Mouse (Mus musculus): Measurements from ENCODE around the gene Hist2h4. TPM values are rescaled to one million over a fixed set of nuclear protein-coding genes. Genes with fewer than 3 reads are reported as not detected.
A peak's percentile ranks its signal among the peaks of the same experiment; 100 is the strongest.

Gene Hist2h4
- polyA plus RNA-seq, 1 experiment from 2014 or later = 26.5 TPM

- Histone ChIP-seq H3K9ac (replicated peaks) (peak within 1 kb of the TSS; percentile 75), H3K9me3 (no peaks in the 10 kb centered on the region), H3K27ac (peak within 1 kb of the TSS; percentile 98), H3K36me3 (no peaks in the 10 kb centered on the region), H3K27me3 (no peaks in the 10 kb centered on the region), H3K4me1 (replicated peaks) (peaks cover 22% of the 10 kb centered on the region), H3K4me2 (peak within 1 kb of the TSS; percentile 77), H3K4me3 (replicated peaks) (peak within 1 kb of the TSS; percentile 53)
- WGBS = 24% methylated on average over 30 of the region's 30 CpGs
- peak; percentile 60 for ATAC-seq (ENCODE audit: insufficient number of reproducible peaks, insufficient read depth, low FRiP score, low TSS enrichment, low read depth)
Measured at GRCm38 (mm10) chr3:96268051-96268775, 5.1 kb upstream of the Hist2h4 start, which contains the start of gene Hist2h3b. Hist2h3b (plus strand) TSS chr3:96268654.

DNA sequence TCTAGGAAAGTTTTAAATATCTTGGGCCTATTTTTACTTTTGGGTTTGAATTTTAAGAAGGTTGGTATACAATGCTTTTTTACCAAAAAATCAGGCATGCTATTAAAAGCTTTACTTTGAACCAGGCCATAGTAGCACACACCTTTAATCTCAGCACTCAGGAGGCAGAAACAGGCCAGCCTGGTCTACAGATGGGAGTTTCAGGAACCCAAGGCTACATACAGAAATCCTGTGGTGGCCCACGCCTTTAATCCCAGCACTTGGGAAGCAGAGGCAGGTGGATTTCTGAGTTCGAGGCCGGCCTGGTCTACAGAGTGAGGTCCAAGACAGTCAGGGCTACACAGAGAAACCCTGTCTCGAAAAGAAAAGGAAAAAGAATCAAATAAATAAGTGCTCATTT, 4.4 kb upstream of the Hist2h4 start:
- Histone ChIP-seq H3K4me3 (replicated peaks) (no peak overlapping the region), H3K4me2 (peak overlapping the region; percentile 51; the same call in 1 of the 2 replicates), H3K36me3 (no peaks in the 10 kb centered on the region), H3K9me3 (no peaks in the 10 kb centered on the region), H3K27me3 (no peaks in the 10 kb centered on the region), H3K27ac (peak overlapping the region; percentile 95), H3K9ac (replicated peaks) (no peak overlapping the region), H3K4me1 (replicated peaks) (peaks cover 23% of the 10 kb centered on the region)
- ATAC-seq (ENCODE audit: insufficient number of reproducible peaks, insufficient read depth, low FRiP score, low TSS enrichment, low read depth) = no peak
- 87% methylated on average over 4 of the region's 4 CpGs for WGBS

GRCm38 (mm10) chr3:96266132-96266710, 3.1 kb upstream of the Hist2h4 start:
- no peak for ATAC-seq (ENCODE audit: insufficient number of reproducible peaks, insufficient read depth, low FRiP score, low TSS enrichment, low read depth)
- no peaks in the 10 kb centered on the region for H3K27me3 ChIP-seq
- H3K9ac ChIP-seq (replicated peaks) = no peak overlapping the region
- no peak overlapping the region for H3K4me2 ChIP-seq
- no peak overlapping the region for H3K4me3 ChIP-seq (replicated peaks)
- WGBS = 88% methylated on average over 8 of the region's 8 CpGs
- H3K9me3 ChIP-seq = no peaks in the 10 kb centered on the region
- H3K27ac ChIP-seq = 0 out of 2 replicates have a peak overlapping the region, but pooled peaks have one; percentile 41
- H3K36me3 ChIP-seq = no peaks in the 10 kb centered on the region
- H3K4me1 ChIP-seq (replicated peaks) = peaks cover 33% of the 10 kb centered on the region

- ATAC-seq (ENCODE audit: insufficient number of reproducible peaks, insufficient read depth, low FRiP score, low TSS enrichment, low read depth) = no peak
- H3K4me1 ChIP-seq (replicated peaks) = peaks cover 33% of the 10 kb centered on the region
- H3K4me3 ChIP-seq (replicated peaks) = peak overlapping the region; percentile 61
- WGBS = 77% methylated on average over 7 of the region's 7 CpGs
- peak overlapping the region; percentile 66 for H3K9ac ChIP-seq (replicated peaks)
- H3K9me3 ChIP-seq = no peaks in the 10 kb centered on the region
- H3K27me3 ChIP-seq = no peaks in the 10 kb centered on the region
- H3K36me3 ChIP-seq = no peaks in the 10 kb centered on the region
- H3K4me2 ChIP-seq = peak overlapping the region; percentile 76
- H3K27ac ChIP-seq = peak overlapping the region; percentile 98
Measured at GRCm38 (mm10) chr3:96264404-96264949, 1.4 kb upstream of the Hist2h4 start.

DNA sequence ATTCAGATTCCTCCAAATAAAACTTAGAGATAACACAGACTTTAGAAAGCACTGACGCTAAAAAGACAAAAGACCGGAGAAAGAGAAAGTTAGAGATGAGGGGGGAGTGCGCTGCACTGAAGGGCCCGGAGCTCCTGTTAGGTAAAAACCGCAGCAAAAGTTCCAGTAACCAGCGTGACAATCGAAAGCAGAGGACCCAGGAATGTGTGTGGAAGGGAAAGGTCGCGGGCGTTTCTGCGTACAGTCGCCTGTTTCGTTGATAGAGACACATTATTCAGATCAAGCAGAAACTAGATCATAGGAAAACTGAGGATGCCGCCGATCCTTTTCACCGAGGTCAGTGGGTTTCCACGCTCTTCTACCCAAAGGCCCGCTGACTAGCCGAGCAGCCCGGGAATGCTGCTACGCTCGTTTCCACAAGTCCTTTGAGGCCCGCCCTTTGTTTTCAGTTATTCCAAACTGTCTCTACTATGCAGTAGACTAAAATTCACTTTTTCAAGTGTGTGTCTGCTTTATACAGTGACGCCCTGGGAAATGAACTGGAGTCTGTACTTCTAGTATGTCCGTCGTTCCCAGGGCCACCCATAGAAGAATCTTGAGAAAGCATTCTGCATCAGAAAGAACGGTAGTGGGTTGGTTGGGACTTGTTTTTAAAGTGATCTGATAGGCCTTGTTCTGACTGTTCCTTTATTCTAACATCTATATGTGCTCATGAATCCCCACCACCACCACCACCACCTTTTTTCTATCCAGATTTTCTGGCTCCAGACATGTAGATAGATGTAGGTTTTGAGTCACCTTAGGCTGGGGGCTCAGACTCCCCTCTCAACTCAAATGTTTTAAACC, 670 bp upstream of the Hist2h4 start:
- ATAC-seq (ENCODE audit: insufficient number of reproducible peaks, insufficient read depth, low FRiP score, low TSS enrichment, low read depth) = no peak
- H3K27ac ChIP-seq = peak overlapping the region; percentile 98
- H3K4me1 ChIP-seq (replicated peaks) = peaks cover 33% of the 10 kb centered on the region

GRCm38 (mm10) chr3:96262216-96262875, 765 bp downstream of the Hist2h4 start:
- peak overlapping the region; percentile 98 for H3K27ac ChIP-seq
- peak; percentile 60 for ATAC-seq (ENCODE audit: insufficient number of reproducible peaks, insufficient read depth, low FRiP score, low TSS enrichment, low read depth)
- WGBS = 2% methylated on average over 19 of the region's 19 CpGs
- H3K9me3 ChIP-seq = no peaks in the 10 kb centered on the region
- H3K27me3 ChIP-seq = no peaks in the 10 kb centered on the region
- H3K36me3 ChIP-seq = no peaks in the 10 kb centered on the region
- H3K9ac ChIP-seq (replicated peaks) = peak overlapping the region; percentile 80
- H3K4me1 ChIP-seq (replicated peaks) = peaks cover 25% of the 10 kb centered on the region
- H3K4me2 ChIP-seq = peak overlapping the region; percentile 76
- peak overlapping the region; percentile 61 for H3K4me3 ChIP-seq (replicated peaks)

More for the DNA sequence above, 670 bp upstream of the Hist2h4 start:
- 11% methylated on average over 27 of the region's 27 CpGs for WGBS
- H3K4me2 ChIP-seq = peak overlapping the region; percentile 76
- H3K9ac ChIP-seq (replicated peaks) = peak overlapping the region; percentile 66
- no peaks in the 10 kb centered on the region for H3K36me3 ChIP-seq
- H3K4me3 ChIP-seq (replicated peaks) = peak overlapping the region; percentile 61
- no peaks in the 10 kb centered on the region for H3K9me3 ChIP-seq
- no peaks in the 10 kb centered on the region for H3K27me3 ChIP-seq

DNA sequence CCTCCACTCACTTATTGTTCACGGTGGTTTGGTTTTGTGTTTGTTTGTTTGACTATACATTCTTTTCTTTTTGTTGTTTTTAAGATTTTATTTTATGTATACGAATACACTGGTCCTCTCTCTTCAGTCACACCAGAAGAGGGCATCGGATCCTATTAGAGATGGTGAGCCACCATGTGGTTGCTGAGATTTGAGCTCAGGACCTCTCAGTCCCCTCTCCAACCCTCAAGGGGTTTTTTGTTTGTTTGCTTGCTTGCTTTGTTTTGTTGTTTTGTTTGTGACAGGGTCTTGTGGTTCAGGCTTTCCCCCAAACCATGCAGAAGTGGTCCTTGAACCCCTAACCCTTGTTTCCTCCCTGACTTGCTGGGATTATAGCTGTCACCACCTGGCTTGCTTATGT, 1.5 kb downstream of the Hist2h4 start:
- peaks cover 25% of the 10 kb centered on the region for H3K4me1 ChIP-seq (replicated peaks)
- peak overlapping the region; percentile 98 for H3K27ac ChIP-seq
- peak overlapping the region; percentile 76 for H3K4me2 ChIP-seq
- no peaks in the 10 kb centered on the region for H3K9me3 ChIP-seq
- WGBS = 69% methylated on average over 3 of the region's 3 CpGs
- peak overlapping the region; percentile 61; the same call in 1 of the 2 replicates for H3K4me3 ChIP-seq (replicated peaks)
- H3K27me3 ChIP-seq = no peaks in the 10 kb centered on the region
- no peaks in the 10 kb centered on the region for H3K36me3 ChIP-seq
- H3K9ac ChIP-seq (replicated peaks) = peak overlapping the region; percentile 80
- ATAC-seq (ENCODE audit: insufficient number of reproducible peaks, insufficient read depth, low FRiP score, low TSS enrichment, low read depth) = no peak

- peaks cover 24% of the 10 kb centered on the region for H3K4me1 ChIP-seq (replicated peaks)
- no peak overlapping the region for H3K9ac ChIP-seq (replicated peaks)
- no peak overlapping the region for H3K27ac ChIP-seq
- no peaks in the 10 kb centered on the region for H3K36me3 ChIP-seq
- no peak overlapping the region for H3K4me3 ChIP-seq (replicated peaks)
- 88% methylated on average over 5 of the region's 5 CpGs for whole genome bisulfite sequencing
- ATAC-seq (ENCODE audit: insufficient number of reproducible peaks, insufficient read depth, low FRiP score, low TSS enrichment, low read depth) = no peak
- H3K27me3 ChIP-seq = no peaks in the 10 kb centered on the region
- H3K9me3 ChIP-seq = no peaks in the 10 kb centered on the region
- H3K4me2 ChIP-seq = no peak overlapping the region
Measured at GRCm38 (mm10) chr3:96260220-96260619, 2.9 kb downstream of the Hist2h4 start.

DNA sequence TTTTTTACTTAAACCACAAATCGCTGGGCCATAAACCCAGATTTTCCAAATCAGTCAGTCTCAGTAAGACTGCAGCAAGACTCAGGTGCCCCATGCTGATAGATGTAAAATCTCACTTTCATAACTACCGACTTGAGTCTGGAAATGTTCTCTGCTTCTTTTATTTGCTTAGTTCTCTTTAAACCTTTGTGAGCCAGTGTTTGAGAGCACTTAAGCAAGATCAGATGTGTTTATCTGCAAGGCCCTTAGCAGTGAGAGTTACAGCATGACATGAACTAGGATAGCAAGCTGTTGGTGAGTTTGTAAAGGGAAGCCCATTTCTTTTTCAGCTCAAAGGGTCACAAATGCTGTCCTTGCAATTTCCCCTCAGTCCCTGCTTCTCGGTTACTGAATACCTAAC, 5.9 kb downstream of the Hist2h4 start:
- ATAC-seq (ENCODE audit: insufficient number of reproducible peaks, insufficient read depth, low FRiP score, low TSS enrichment, low read depth) = no peak
- H3K36me3 ChIP-seq = no peaks in the 10 kb centered on the region
- no peaks in the 10 kb centered on the region for H3K9me3 ChIP-seq
- no peak overlapping the region for H3K27ac ChIP-seq
- H3K9ac ChIP-seq (replicated peaks) = no peak overlapping the region
- peaks cover 9% of the 10 kb centered on the region for H3K4me1 ChIP-seq (replicated peaks)
- H3K4me2 ChIP-seq = no peak overlapping the region
- H3K4me3 ChIP-seq (replicated peaks) = no peak overlapping the region
- 59% methylated on average over 3 of the region's 3 CpGs for WGBS
- peaks cover 12% of the 10 kb centered on the region; the same call in 1 of the 2 replicates for H3K27me3 ChIP-seq

- Histone ChIP-seq H3K4me2 (no peak overlapping the region), H3K4me1 (replicated peaks) (peaks cover 4% of the 10 kb centered on the region), H3K4me3 (replicated peaks) (no peak overlapping the region), H3K9ac (replicated peaks) (no peak overlapping the region), H3K9me3 (no peaks in the 10 kb centered on the region), H3K27ac (no peak overlapping the region), H3K36me3 (no peaks in the 10 kb centered on the region), H3K27me3 (peaks cover 12% of the 10 kb centered on the region; the same call in 1 of the 2 replicates)
- 72% methylated on average over 5 of the region's 5 CpGs for WGBS
- no peak for ATAC-seq (ENCODE audit: insufficient number of reproducible peaks, insufficient read depth, low FRiP score, low TSS enrichment, low read depth)
Measured at GRCm38 (mm10) chr3:96255926-96256593, 7.1 kb downstream of the Hist2h4 start.

Data from limb, embryonic 12.5 days (tissue).